Mouse (Mus musculus) naive thymus-derived CD4-positive, alpha-beta T cell, adult 2 months (primary cell): ENCODE data around the gene Adamts17.

Source experiments
- DNase-seq: peaks from one replicate; pipeline ENCODE4 v3.0.0-alpha.2; 2011; ENCODE audit warnings: low read depth

The Adamts17 gene

GRCm38 (mm10) chr7:66934062-66934461 lies 94.5 kb downstream of the Adamts17 start:
- DNase-seq = no peak

- DNase-seq = no peak
Observed at GRCm38 (mm10) chr7:66935041-66935440, 95.5 kb downstream of the Adamts17 start.

- DNase-seq = no peak
Observed at GRCm38 (mm10) chr7:66936042-66936755, 96.7 kb downstream of the Adamts17 start.

- no peak for DNase-seq
Observed at GRCm38 (mm10) chr7:66936911-66937310, 97.4 kb downstream of the Adamts17 start.

GRCm38 (mm10) chr7:66938988-66939783 lies 99.7 kb downstream of the Adamts17 start:
- DNase-seq = no peak

- DNase-seq = no peak
Observed at GRCm38 (mm10) chr7:66940761-66941160, 101.2 kb downstream of the Adamts17 start.

- no peak for DNase-seq
Observed at GRCm38 (mm10) chr7:66949006-66949405, 109.5 kb downstream of the Adamts17 start.

- DNase-seq = no peak
Observed at GRCm38 (mm10) chr7:66952921-66953320, 113.4 kb downstream of the Adamts17 start.

- no peak for DNase-seq
Observed at GRCm38 (mm10) chr7:66954073-66954472, 114.5 kb downstream of the Adamts17 start.

GRCm38 (mm10) chr7:66954723-66955122 lies 115.2 kb downstream of the Adamts17 start:
- no peak for DNase-seq

- DNase-seq = no peak
Observed at GRCm38 (mm10) chr7:66955455-66955919, 116.0 kb downstream of the Adamts17 start.

GRCm38 (mm10) chr7:66955978-66956377 lies 116.4 kb downstream of the Adamts17 start:
- no peak for DNase-seq

- no peak for DNase-seq
Observed at GRCm38 (mm10) chr7:66957764-66958163, 118.2 kb downstream of the Adamts17 start.

- no peak for DNase-seq
Observed at GRCm38 (mm10) chr7:66960246-66961033, 120.9 kb downstream of the Adamts17 start.

GRCm38 (mm10) chr7:66962736-66963135 lies 123.2 kb downstream of the Adamts17 start:
- DNase-seq = no peak

GRCm38 (mm10) chr7:66963541-66963940 lies 124.0 kb downstream of the Adamts17 start:
- DNase-seq = no peak

GRCm38 (mm10) chr7:66966541-66967205 lies 127.1 kb downstream of the Adamts17 start:
- DNase-seq = no peak

GRCm38 (mm10) chr7:66967206-66967919 lies 127.8 kb downstream of the Adamts17 start:
- DNase-seq = no peak

- no peak for DNase-seq
Observed at GRCm38 (mm10) chr7:66968661-66969060, 129.1 kb downstream of the Adamts17 start.

- DNase-seq = no peak
Observed at GRCm38 (mm10) chr7:66969199-66969598, 129.7 kb downstream of the Adamts17 start.

- DNase-seq = no peak
Observed at GRCm38 (mm10) chr7:66970235-66970634, 130.7 kb downstream of the Adamts17 start.
